Mouse (Mus musculus): Measurements from ENCODE around the gene Tgds. TPM values are rescaled to one million over a fixed set of nuclear protein-coding genes. Genes with fewer than 3 reads are reported as not detected.
A peak's percentile ranks its signal among the peaks of the same experiment; 100 is the strongest.

Gene Tgds
- polyA plus RNA-seq, 1 experiment from 2014 or later: 16.0 TPM

DNA sequence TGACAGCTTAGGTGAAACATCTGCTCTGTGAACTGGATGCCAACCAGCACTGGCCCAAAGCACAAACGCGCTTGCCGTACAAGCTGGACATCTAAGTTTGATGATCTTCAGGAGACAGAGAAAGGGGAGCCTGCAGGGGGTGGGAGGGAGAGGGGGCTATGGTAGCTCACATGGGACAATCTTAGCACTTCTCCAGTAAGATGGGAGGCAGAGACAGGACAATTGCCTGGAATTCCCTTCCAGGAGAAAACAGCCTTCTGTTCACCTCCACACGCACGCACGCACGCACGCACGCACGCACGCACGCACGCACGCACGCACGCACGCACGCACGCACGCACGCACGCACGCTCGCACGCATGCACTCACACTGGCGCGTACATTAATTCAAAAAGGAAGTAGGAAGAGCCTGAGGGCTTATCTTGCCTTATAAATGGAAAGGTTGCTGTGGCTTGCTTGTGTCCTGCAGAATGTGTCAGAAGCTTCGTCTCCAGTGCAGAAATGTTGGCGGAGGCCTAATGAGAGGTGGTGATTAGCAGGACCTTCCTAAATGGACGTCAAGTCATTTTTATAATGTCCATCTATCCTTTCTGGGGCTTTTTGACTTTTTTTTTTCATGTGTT, 42.6 kb upstream of the Tgds start:
- TF ChIP-seq CTCF (IDR thresholded peaks at IDR 0.05; ENCODE audit: low read depth): no peak
- no peak for TF ChIP-seq EP300 (IDR thresholded peaks at IDR 0.05; ENCODE audit: low read depth)

GRCm38 (mm10) chr14:118173590-118174203, 41.1 kb upstream of the Tgds start:
- Histone ChIP-seq H3K36me3 (replicated peaks; ENCODE audit: insufficient read depth, low read length) (0 out of 2 replicates have a peak, but pooled peaks cover 1% of the 10 kb centered on the region), H3K4me3 (ENCODE audit: low read depth, low read length) (no peak overlapping the region), H3K27ac (ENCODE audit: low read depth) (no peak overlapping the region), H3K9ac (replicated peaks) (no peak overlapping the region), H3K4me1 (ENCODE audit: insufficient read depth) (no peaks in the 10 kb centered on the region), H3K9me3 (ENCODE audit: low read length) (no peaks in the 10 kb centered on the region), H3K27me3 (ENCODE audit: insufficient read depth, low read length) (no peaks in the 10 kb centered on the region), H3K4me2 (ENCODE audit: low read depth, low read length) (no peak overlapping the region)
- WGBS (ENCODE audit: insufficient replicate concordance): 54% methylated on average over 11 of the region's 11 CpGs
- no peak for ATAC-seq
- no peak for DNase-seq
- TF ChIP-seq CTCF (IDR thresholded peaks at IDR 0.05; ENCODE audit: low read depth) (no peak), EP300 (IDR thresholded peaks at IDR 0.05; ENCODE audit: low read depth) (no peak)

More for the DNA sequence above, 42.6 kb upstream of the Tgds start:
- ATAC-seq (no peak), DNase-seq (no peak)
- no peaks in the 10 kb centered on the region for H3K9me3 ChIP-seq (ENCODE audit: low read length)
- H3K4me1 ChIP-seq (ENCODE audit: insufficient read depth): 0 out of 2 replicates have a peak, but pooled peaks cover 3% of the 10 kb centered on the region
- 86% methylated on average over 30 of the region's 30 CpGs for WGBS (ENCODE audit: insufficient replicate concordance)
- no peak overlapping the region for H3K9ac ChIP-seq (replicated peaks)
- no peak overlapping the region for H3K27ac ChIP-seq (ENCODE audit: low read depth)
- no peaks in the 10 kb centered on the region for H3K27me3 ChIP-seq (ENCODE audit: insufficient read depth, low read length)
- H3K4me3 ChIP-seq (ENCODE audit: low read depth, low read length): no peak overlapping the region
- H3K36me3 ChIP-seq (replicated peaks; ENCODE audit: insufficient read depth, low read length): no peaks in the 10 kb centered on the region
- H3K4me2 ChIP-seq (ENCODE audit: low read depth, low read length): no peak overlapping the region

DNA sequence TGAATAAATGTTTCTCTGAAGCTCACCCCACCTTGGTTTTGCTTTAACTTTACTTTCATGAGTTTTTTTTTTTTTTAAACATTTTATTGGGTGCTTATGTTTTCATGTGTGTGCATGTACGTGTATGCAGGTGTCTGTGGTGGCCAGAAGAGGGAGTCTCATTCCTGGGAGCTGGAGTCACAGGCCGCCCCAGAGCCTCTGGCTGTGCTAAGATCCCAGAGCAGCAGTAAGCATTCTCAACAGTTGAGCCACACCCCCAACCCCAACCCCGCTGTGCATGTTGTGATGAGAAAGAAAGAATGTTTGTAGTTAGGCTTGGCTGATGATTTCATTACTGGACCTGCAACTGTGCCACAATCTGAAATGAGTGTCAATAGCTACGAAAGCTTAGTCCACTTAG, 36.2 kb upstream of the Tgds start:
- no peak overlapping the region for H3K9ac ChIP-seq (replicated peaks)
- no peak overlapping the region for H3K4me3 ChIP-seq (ENCODE audit: low read depth, low read length)
- H3K27ac ChIP-seq (ENCODE audit: low read depth): no peak overlapping the region
- H3K4me1 ChIP-seq (ENCODE audit: insufficient read depth): no peaks in the 10 kb centered on the region
- no peaks in the 10 kb centered on the region for H3K27me3 ChIP-seq (ENCODE audit: insufficient read depth, low read length)
- TF ChIP-seq EP300 (IDR thresholded peaks at IDR 0.05; ENCODE audit: low read depth): no peak
- TF ChIP-seq CTCF (IDR thresholded peaks at IDR 0.05; ENCODE audit: low read depth): no peak
- H3K4me2 ChIP-seq (ENCODE audit: low read depth, low read length): no peak overlapping the region
- no peaks in the 10 kb centered on the region for H3K9me3 ChIP-seq (ENCODE audit: low read length)
- H3K36me3 ChIP-seq (replicated peaks; ENCODE audit: insufficient read depth, low read length): 0 out of 2 replicates have a peak, but pooled peaks cover 4% of the 10 kb centered on the region
- DNase-seq (no peak), ATAC-seq (no peak)
- WGBS (ENCODE audit: insufficient replicate concordance): 86% methylated on average over 4 of the region's 4 CpGs

- TF ChIP-seq CTCF (IDR thresholded peaks at IDR 0.05; ENCODE audit: low read depth) (no peak), EP300 (IDR thresholded peaks at IDR 0.05; ENCODE audit: low read depth) (no peak)
- H3K4me1 ChIP-seq (ENCODE audit: insufficient read depth): no peaks in the 10 kb centered on the region
- ATAC-seq (no peak), DNase-seq (no peak)
- no peak overlapping the region for H3K27ac ChIP-seq (ENCODE audit: low read depth)
- H3K9me3 ChIP-seq (ENCODE audit: low read length): no peaks in the 10 kb centered on the region
- H3K9ac ChIP-seq (replicated peaks): no peak overlapping the region
- no peak overlapping the region for H3K4me2 ChIP-seq (ENCODE audit: low read depth, low read length)
- WGBS (ENCODE audit: insufficient replicate concordance): 85% methylated on average over 14 of the region's 14 CpGs
- peaks cover 29% of the 10 kb centered on the region for H3K36me3 ChIP-seq (replicated peaks; ENCODE audit: insufficient read depth, low read length)
- H3K4me3 ChIP-seq (ENCODE audit: low read depth, low read length): no peak overlapping the region
- no peaks in the 10 kb centered on the region for H3K27me3 ChIP-seq (ENCODE audit: insufficient read depth, low read length)
These were observed 30.1 kb upstream of the Tgds start for GRCm38 (mm10) chr14:118162640-118163039.

DNA sequence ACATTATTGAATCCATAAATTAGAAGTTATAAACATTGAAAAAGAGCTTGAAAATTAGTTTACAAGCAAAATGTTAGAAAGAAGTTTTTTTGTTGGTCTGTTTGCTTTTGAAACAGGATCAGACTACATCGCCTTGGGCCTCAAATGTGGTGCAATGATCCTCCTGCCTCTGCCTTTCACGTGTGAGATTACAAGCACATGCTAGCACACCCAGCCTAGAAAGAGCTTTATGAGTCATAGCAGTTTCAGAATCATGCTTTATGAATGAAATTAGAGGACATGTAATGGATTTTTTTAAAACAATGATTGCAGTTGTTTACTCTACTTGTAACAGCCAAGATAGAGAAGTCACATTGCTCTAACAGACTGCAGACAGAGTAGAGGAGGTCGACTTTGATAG, 29.2 kb upstream of the Tgds start:
- H3K36me3 ChIP-seq (replicated peaks; ENCODE audit: insufficient read depth, low read length): peaks cover 29% of the 10 kb centered on the region
- WGBS (ENCODE audit: insufficient replicate concordance): 77% methylated on average over 3 of the region's 3 CpGs

DNA sequence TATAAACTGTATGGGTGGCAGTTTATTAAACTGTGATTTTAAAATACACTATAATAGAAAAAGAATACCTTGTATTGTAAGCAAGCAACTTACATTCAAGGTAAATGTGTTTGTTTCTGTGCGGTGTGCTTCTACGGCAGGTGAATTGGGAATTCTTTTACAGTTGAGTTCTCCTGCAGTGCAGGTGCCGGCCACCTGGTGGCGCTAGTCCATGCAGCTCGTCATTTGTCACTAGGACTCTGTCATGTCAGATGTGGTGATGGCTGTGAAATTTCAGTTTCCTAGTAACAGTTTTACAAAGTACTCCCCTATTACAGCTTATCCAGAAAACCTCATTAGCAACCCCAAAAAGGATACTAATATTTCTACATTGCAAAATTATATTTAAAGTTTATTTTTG, 24.6 kb upstream of the Tgds start:
- Histone ChIP-seq H3K27ac (ENCODE audit: low read depth) (no peak overlapping the region), H3K4me1 (ENCODE audit: insufficient read depth) (no peaks in the 10 kb centered on the region), H3K4me2 (ENCODE audit: low read depth, low read length) (no peak overlapping the region), H3K36me3 (replicated peaks; ENCODE audit: insufficient read depth, low read length) (peaks cover 34% of the 10 kb centered on the region), H3K4me3 (ENCODE audit: low read depth, low read length) (no peak overlapping the region), H3K9me3 (ENCODE audit: low read length) (no peaks in the 10 kb centered on the region), H3K27me3 (ENCODE audit: insufficient read depth, low read length) (no peaks in the 10 kb centered on the region), H3K9ac (replicated peaks) (no peak overlapping the region)
- TF ChIP-seq EP300 (IDR thresholded peaks at IDR 0.05; ENCODE audit: low read depth) (no peak), CTCF (IDR thresholded peaks at IDR 0.05; ENCODE audit: low read depth) (peak; percentile 90)
- WGBS (ENCODE audit: insufficient replicate concordance): 31% methylated on average over 5 of the region's 5 CpGs
- DNase-seq (peak; percentile 62), ATAC-seq (no peak)

More for the DNA sequence above, 29.2 kb upstream of the Tgds start:
- ATAC-seq (no peak), DNase-seq (no peak)
- TF ChIP-seq EP300 (IDR thresholded peaks at IDR 0.05; ENCODE audit: low read depth) (no peak), CTCF (IDR thresholded peaks at IDR 0.05; ENCODE audit: low read depth) (no peak)
- H3K4me3 ChIP-seq (ENCODE audit: low read depth, low read length): no peak overlapping the region
- H3K9ac ChIP-seq (replicated peaks): no peak overlapping the region
- no peaks in the 10 kb centered on the region for H3K4me1 ChIP-seq (ENCODE audit: insufficient read depth)
- H3K4me2 ChIP-seq (ENCODE audit: low read depth, low read length): no peak overlapping the region
- H3K27me3 ChIP-seq (ENCODE audit: insufficient read depth, low read length): no peaks in the 10 kb centered on the region
- no peak overlapping the region for H3K27ac ChIP-seq (ENCODE audit: low read depth)
- no peaks in the 10 kb centered on the region for H3K9me3 ChIP-seq (ENCODE audit: low read length)

Data from liver, postnatal 0 days (tissue).